Mouse (Mus musculus): ENCODE measurements around the gene Josd1.
A peak's percentile ranks its signal among the peaks of the same experiment; 100 is the strongest.
"Not testable (repeated sequence)": the region's sequence is repeated elsewhere in the genome, so short reads cannot be mapped to it uniquely, and the experiment has no call there.

Josd1 gene

DNA sequence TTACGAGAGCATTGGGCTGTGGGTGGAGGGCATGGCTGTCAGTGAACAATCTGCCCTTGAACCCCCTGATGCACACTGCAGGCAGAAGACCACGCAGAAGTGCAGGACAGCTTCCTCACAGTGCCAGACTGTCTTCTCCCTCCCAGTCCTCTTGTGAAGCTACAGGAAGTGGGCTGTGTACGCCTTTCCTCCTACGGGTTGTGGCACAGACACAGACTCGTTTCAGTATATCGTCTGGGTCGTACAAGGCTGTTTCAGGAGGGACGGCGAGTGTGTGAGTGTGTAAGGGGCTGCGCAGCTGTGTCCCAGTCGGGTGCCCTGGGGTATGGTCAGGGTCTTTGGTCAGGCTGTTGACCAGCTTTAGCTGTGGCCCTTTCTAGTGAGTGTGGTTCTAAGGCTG, 6.0 kb upstream of the Josd1 start:
- no peak for DNase-seq (ENCODE audit: low read depth in 1 of 2, low spot score in 2 of 2)

GRCm38 (mm10) chr15:79692334-79692733, 4.6 kb upstream of the Josd1 start:
- no peak for DNase-seq (ENCODE audit: low read depth in 1 of 2, low spot score in 2 of 2)

DNA sequence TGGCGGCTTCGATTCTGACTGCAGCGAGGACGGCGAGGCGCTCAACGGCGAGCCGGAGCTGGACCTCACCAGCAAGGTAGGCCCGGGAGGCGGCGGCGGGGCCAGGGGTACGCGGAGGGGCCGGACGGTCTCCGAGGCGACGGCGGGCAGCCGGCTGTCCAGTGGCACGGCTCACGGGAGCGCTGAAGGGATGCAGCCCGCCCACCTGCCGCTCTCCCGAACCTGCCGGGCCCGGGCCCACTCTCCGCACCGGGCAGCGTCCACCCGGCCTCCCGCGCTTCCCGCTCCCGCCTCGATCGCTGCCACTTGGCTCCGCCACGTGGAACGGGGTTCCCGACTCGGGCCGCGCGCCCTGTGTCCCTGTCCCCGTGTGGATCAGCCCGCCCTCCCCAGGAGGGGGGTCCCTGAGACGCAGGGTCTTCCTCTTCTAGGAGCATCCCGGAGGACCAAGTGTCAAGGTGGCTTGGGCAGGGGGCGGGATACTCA, 3.3 kb upstream of the Josd1 start:
- no peak for DNase-seq (ENCODE audit: low read depth in 1 of 2, low spot score in 2 of 2)

DNA sequence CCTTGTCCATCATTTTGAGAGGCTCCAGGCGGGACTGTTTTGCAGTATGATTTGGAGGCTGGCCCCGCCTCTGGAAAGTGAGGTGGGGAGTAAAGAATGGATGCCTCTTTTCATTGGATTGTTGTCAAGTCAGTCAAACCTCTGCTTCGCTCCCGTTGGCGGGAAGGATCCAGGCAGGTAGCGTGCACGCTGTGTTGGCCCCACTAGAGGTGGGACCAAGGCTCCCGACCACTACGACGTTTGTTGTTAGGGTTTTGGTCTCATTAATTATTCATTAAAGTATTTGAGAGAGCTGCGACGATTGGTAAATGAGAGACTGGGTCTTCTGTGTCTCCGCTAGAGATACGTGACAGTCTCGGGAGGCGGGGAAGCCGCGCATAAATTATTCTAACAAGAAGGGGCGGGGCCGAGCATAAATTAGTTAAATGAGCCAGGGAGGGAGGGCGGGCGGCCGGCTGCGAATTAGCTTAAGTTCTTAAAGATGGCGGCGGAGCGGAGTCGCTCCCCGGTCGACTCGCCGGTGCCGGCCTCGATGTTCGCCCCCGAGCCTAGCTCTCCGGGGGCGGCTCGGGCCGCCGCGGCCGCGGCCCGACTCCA, 2.8 kb upstream of the Josd1 start, which contains the start of gene Gtpbp1:
Gene Gtpbp1, plus strand, starts transcription at position 420 of the 597 bp plus-strand sequence.
- peak; percentile 92 to 93 for DNase-seq (ENCODE audit: low read depth in 1 of 2, low spot score in 2 of 2)

GRCm38 (mm10) chr15:79689662-79690425, 2.1 kb upstream of the Josd1 start:
- no peak for DNase-seq (ENCODE audit: low read depth in 1 of 2, low spot score in 2 of 2)

GRCm38 (mm10) chr15:79688268-79688956, 693 bp upstream of the Josd1 start:
- no peak for DNase-seq (ENCODE audit: low read depth in 1 of 2, low spot score in 2 of 2)

GRCm38 (mm10) chr15:79687175-79687574, 544 bp downstream of the Josd1 start:
- no peak for DNase-seq (ENCODE audit: low read depth in 1 of 2, low spot score in 2 of 2)

- no peak for DNase-seq (ENCODE audit: low read depth in 1 of 2, low spot score in 2 of 2)
Measured at GRCm38 (mm10) chr15:79686046-79686869, 1.5 kb downstream of the Josd1 start.

DNA sequence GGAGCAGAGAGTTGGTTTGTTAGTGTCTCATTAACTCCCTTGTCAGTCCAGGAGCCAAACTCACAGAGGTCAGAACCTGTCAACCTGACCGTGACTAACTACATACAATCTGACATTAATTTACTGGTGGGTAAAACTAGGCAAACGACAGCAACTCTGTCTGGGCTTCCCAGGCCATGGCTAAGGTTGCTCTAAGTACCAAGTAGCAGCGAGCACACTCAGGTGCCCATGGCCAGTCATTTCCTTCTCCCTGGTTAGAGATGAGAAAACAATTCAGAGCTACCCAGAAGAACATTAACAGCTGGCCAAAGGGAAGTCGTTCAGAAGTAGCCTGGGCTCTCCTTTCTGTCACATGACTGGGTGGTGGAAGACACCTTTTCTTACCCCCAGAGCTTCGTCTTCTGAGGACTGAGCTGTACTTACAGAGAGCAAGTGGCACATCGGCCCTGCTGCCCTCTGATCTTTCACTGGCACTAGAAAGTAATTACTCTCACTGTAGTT, 2.5 kb downstream of the Josd1 start:
- no peak for DNase-seq (ENCODE audit: low read depth in 1 of 2, low spot score in 2 of 2)

DNA sequence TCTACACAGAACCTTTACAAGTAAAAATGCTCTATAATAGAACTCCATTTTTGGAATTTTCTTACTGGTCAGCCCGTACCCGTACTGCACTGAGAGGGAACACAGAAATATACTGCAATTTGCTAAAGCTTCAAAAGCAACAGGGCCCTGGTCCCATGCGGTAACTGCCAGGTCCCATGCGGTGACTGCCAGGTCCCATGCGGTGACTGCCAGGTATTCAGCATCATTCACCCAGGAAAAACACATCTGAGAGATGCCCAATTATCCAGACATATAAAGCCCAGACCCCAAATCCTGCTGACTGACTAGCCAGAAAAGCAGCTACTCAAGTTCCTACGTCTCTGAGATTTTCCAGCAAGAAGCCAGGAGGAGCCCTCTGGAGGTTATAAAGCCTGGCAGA, 3.1 kb downstream of the Josd1 start:
- no peak for DNase-seq (ENCODE audit: low read depth in 1 of 2, low spot score in 2 of 2)

DNA sequence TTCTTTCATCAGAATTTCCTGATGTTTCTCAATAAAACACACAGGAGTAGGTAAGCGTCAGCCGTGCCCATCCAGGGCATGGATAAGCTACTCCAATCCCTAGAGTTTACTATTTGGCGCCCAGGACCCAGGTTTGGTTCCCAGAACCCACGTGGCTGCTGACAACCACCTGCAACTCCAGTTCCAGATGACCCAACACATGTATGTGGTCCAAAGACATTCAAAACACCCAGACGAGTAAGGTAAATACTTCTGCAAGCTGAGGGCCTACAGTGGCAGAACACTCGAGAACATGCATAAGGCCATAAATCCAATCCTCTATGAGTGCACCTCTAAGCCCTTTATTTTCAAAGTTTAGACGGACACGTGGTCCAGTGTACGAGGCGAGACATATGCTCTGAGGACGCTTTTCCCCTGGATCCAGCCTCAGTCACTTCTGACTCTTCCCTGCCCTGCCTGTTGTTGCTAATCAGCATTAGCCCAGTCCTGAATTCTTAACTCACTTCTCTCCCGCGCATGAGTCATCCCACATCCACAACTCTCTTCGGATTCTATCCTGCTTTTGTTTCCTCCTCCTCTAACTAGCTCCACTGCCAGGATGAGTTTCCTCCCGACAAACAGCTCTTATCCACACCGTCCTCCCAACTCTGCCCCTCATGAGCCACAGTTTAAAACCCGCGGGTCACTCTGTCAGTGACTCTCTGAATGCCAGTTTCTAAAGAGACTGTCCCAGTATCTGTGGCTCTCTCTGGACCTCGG, 3.8 kb downstream of the Josd1 start:
- DNase-seq (ENCODE audit: low read depth in 1 of 2, low spot score in 2 of 2), result no peak

DNA sequence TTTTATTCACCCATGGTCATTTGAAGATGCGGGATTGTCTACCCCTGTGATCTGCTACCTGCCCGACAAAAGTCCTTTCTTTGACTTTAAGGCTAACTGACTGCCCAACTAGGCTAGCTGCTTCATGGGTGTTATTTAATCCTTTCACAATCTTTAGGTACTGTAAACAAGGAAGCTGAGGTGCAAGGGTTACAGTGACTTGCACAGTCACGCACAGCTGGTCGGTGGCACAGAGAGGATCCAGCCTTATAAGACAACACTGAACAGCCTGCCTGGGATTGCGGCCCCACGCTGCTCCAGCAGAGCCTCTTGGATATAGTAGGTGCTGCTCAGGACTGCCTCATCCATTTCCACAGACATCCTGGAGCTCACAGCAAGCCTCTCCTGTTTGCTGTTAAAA, 4.6 kb downstream of the Josd1 start:
- no peak for DNase-seq (ENCODE audit: low read depth in 1 of 2, low spot score in 2 of 2)

GRCm38 (mm10) chr15:79681973-79682372, 5.7 kb downstream of the Josd1 start:
- DNase-seq (ENCODE audit: low read depth in 1 of 2, low spot score in 2 of 2), result no peak

DNA sequence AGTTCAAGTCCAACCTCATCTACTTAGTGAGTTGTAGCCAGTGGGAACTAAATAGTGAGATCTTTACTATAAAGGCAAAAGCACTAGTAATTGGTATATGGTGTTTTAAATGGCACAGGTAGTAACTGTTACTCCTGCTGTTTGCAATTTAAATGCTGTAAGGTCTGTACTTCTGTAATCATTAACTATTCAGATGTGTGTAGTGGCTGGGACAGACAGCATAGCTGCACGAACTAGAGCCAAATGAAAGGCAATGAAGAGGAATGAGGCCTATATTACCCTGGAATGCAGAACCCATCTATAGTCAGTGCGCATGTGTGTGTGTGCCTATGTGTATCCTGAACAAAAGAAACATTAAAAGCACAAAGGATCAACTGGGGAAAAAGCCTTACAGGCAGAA, 9.8 kb downstream of the Josd1 start:
- DNase-seq (ENCODE audit: low read depth in 1 of 2, low spot score in 2 of 2), result no peak

DNA sequence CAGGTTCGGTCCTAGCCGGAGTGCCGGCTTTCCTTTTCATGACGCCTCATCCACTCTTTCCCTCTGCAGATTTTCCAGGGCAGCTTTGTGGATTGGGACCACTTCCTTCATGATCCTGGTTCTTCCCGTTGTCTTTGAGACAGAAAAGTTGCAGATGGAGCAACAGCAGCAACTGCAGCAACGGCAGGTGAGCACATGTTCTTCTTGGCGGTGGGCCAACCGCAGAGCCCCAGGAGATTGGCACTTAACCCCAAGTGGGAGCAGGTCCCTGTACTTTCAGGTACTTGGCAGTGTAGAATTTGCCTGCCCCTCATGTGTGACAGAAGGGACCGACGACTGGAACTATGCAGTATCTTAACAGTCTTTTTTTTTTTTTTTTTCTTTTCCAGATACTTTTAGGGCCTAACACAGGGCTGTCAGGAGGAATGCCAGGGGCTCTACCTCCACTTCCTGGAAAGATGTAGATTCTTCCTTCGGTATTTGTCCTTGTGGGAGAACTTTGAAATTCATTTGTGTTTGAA, 15.8 kb downstream of the Josd1 start:
- DNase-seq (ENCODE audit: low read depth in 1 of 2, low spot score in 2 of 2), result not testable (repeated sequence)

DNA sequence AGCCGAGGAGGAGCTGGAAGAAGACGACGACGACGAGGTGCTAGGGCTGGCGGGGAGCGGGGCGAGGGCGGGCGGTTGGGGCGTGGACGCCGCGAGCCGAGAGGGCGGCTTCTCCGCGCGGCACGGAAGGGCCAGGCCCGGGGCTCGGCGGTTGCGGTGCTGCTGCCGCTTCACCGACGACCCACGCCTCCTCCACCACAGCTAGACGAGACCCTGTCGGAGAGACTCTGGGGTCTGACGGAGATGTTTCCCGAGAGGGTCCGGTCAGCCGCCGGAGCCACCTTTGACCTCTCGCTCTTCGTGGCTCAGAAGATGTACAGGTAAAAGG, 16.8 kb downstream of the Josd1 start:
- no peak for DNase-seq (ENCODE audit: low read depth in 1 of 2, low spot score in 2 of 2)

- DNase-seq (ENCODE audit: low read depth in 1 of 2, low spot score in 2 of 2), result peak; percentile 66 to 77
Measured at GRCm38 (mm10) chr15:79670249-79670971, 17.3 kb downstream of the Josd1 start, which contains the start of gene Tomm22. Tomm22 (plus strand) TSS chr15:79670861.

- DNase-seq (ENCODE audit: low read depth in 1 of 2, low spot score in 2 of 2), result no peak
Measured at GRCm38 (mm10) chr15:79669195-79669594, 18.5 kb downstream of the Josd1 start.

DNA sequence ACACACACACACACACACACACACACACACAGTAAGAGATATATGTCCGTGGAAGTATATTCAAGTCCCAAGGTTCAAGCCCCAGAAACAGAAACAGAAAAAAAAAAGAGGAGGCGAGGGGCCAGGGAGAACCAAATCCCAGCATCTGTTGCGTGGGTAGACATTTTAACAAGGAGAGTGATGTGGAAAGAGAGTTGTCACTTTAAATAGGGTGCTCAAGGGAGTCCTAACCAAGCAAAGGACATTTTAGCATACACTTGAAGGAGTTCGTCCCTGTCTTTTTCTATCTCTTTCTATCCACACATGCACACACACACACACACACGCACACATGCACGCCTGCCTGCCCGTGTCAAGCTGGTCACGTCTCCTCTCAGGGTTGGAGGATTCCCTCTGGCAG, 23.1 kb downstream of the Josd1 start:
- DNase-seq (ENCODE audit: low read depth in 1 of 2, low spot score in 2 of 2), result no peak

All from monocyte, adult 2 months (primary cell).